Mouse (Mus musculus) G1E (cell line): ENCODE results near the gene Dbr1. TPM values are rescaled to one million over a fixed set of nuclear protein-coding genes. Genes with fewer than 3 reads are reported as not detected.

Experiments used
- ATAC-seq: 2 replicates; pipeline ENCODE4 v1.8.0; 2016; ENCODE audit warnings: mild to moderate bottlenecking; ENCODE audit not compliant: insufficient number of reproducible peaks, poor library complexity, low FRiP score, severe bottlenecking; ENCODE audit errors: extremely low read depth
- DNase-seq: peaks from one replicate; pipeline ENCODE4 v3.0.0; 2012; ENCODE audit warnings: low spot score
- H3K27me3 ChIP-seq: 2 replicates; pipeline ENCODE4 v1.6.1; 2012; ENCODE audit warnings: mild to moderate bottlenecking, low read length, inconsistent platforms; ENCODE audit not compliant: insufficient read depth
- H3K36me3 ChIP-seq: replicated peaks from 2 replicates; pipeline ENCODE3; 2012; ENCODE audit warnings: mild to moderate bottlenecking, inconsistent platforms
- H3K4me1 ChIP-seq: 2 replicates; pipeline ENCODE4 v1.6.1; 2012; ENCODE audit warnings: low read depth, low read length, inconsistent platforms, mixed read lengths; ENCODE audit not compliant: insufficient read depth
- H3K4me3 ChIP-seq: 2 replicates; pipeline ENCODE4 v1.5.1; 2012; ENCODE audit warnings: low read depth, mild to moderate bottlenecking, inconsistent platforms, low read length, moderate library complexity, mixed read lengths
- H3K9me3 ChIP-seq: replicated peaks from 2 replicates; pipeline ENCODE4 v1.6.1; 2012; ENCODE audit warnings: inconsistent platforms
- CTCF ChIP-seq: IDR thresholded peaks from 2 replicates; pipeline ENCODE4 v1.5.1; 2012; ENCODE audit warnings: low read depth, low read length, inconsistent platforms, mixed read lengths
- GATA1 ChIP-seq: IDR thresholded peaks from 2 replicates; pipeline ENCODE4 v1.6.1; 2012; ENCODE audit warnings: borderline replicate concordance, low read length, inconsistent platforms, mixed read lengths
- GATA2 ChIP-seq: IDR thresholded peaks from 2 replicates; pipeline ENCODE4 v1.6.1; 2012; ENCODE audit warnings: low read depth, low read length, inconsistent platforms, borderline replicate concordance
- POLR2AphosphoS5 ChIP-seq: IDR thresholded peaks from 2 replicates; pipeline ENCODE4 v1.6.1; 2012; ENCODE audit warnings: low read depth, low read length, inconsistent platforms; ENCODE audit not compliant: insufficient replicate concordance
- TAL1 ChIP-seq: conservative IDR thresholded peaks from 2 replicates; pipeline ENCODE4 v1.6.1; 2012; ENCODE audit warnings: low read depth, low read length, inconsistent platforms, mixed read lengths
- polyA plus RNA-seq: library from polyadenylated mRNA; stranded (reverse); fragments of >175 nt; gene quantifications from 2 replicates; pipeline ENCODE4 v1.2.3, GENCODE M21; 2012
- total RNA-seq, 2 experiments: library from RNA; stranded (forward) in 1 of 2; stranded (reverse) in 1 of 2; fragments of 200-1000 nt in 1 of 2; fragments of >200 nt in 1 of 2; fragmentation: Nextera tagmentation in 1 of 2; gene quantifications; 2 replicates each; pipeline ENCODE4 v1.2.3; 2014 to 2017

Gene Dbr1
- total and polyA plus RNA-seq, 3 experiments: 17.3 to 49.0 (median 46.2) TPM

- H3K27me3 ChIP-seq: no peaks in the 10 kb centered on the region
- H3K9me3 ChIP-seq: no peaks in the 10 kb centered on the region
- ATAC-seq (no peak), DNase-seq (no peak)
- H3K4me3 ChIP-seq: no peak overlapping the region
- no peak for TF ChIP-seq POLR2AphosphoS5
- TF ChIP-seq CTCF: no peak
- no peak for TF ChIP-seq TAL1
- H3K36me3 ChIP-seq: no peaks in the 10 kb centered on the region
- H3K4me1 ChIP-seq: no peaks in the 10 kb centered on the region
Observed at GRCm38 (mm10) chr9:99603566-99603965, 28.0 kb downstream of the Dbr1 start.

GRCm38 (mm10) chr9:99612202-99612601 is 36.6 kb downstream of the Dbr1 start, which contains the start of gene A4gnt:
A4gnt (plus strand) TSS chr9:99612502.
- H3K27me3 ChIP-seq: peaks cover 10% of the 10 kb centered on the region
- H3K4me1 ChIP-seq: no peaks in the 10 kb centered on the region
- no peaks in the 10 kb centered on the region for H3K36me3 ChIP-seq
- no peak for DNase-seq
- no peak for TF ChIP-seq POLR2AphosphoS5
- TF ChIP-seq GATA2: no peak
- TF ChIP-seq CTCF: no peak
- no peak for TF ChIP-seq TAL1
- TF ChIP-seq GATA1: no peak
- H3K9me3 ChIP-seq: no peaks in the 10 kb centered on the region
- ATAC-seq: no peak
- H3K4me3 ChIP-seq: no peak within 1 kb of the TSS

- no peaks in the 10 kb centered on the region for H3K9me3 ChIP-seq
- no peaks in the 10 kb centered on the region for H3K4me1 ChIP-seq
- TF ChIP-seq POLR2AphosphoS5 (no peak), TAL1 (no peak), GATA1 (no peak), GATA2 (no peak), CTCF (no peak)
- ATAC-seq: no peak
- DNase-seq: no peak
- H3K4me3 ChIP-seq: no peak overlapping the region
- H3K27me3 ChIP-seq: no peaks in the 10 kb centered on the region
- H3K36me3 ChIP-seq: no peaks in the 10 kb centered on the region
Observed at GRCm38 (mm10) chr9:99619688-99620087, 44.1 kb downstream of the Dbr1 start.

DNA sequence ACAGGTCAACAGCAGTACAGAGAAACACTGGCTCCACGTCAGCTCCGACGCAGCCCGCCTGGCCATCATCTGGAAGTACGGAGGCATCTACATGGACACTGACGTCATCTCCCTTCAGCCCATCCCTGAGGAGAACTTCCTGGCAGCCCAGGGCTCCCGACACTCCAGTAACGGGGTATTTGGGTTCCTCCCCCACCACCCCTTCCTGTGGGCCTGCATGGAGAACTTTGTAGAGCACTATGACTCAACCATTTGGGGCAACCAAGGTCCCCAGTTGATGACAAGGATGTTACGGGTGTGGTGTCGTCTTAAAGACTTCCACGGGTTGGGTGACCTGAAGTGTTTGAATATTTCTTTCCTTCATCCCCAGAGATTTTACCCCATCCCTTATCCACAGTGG is 44.6 kb downstream of the Dbr1 start:
- no peaks in the 10 kb centered on the region for H3K27me3 ChIP-seq
- H3K36me3 ChIP-seq: no peaks in the 10 kb centered on the region
- H3K9me3 ChIP-seq: no peaks in the 10 kb centered on the region
- H3K4me3 ChIP-seq: no peak overlapping the region
- DNase-seq: no peak
- ATAC-seq: no peak
- no peak for TF ChIP-seq GATA1
- TF ChIP-seq TAL1: no peak
- no peak for TF ChIP-seq CTCF
- no peak for TF ChIP-seq POLR2AphosphoS5
- no peak for TF ChIP-seq GATA2
- no peaks in the 10 kb centered on the region for H3K4me1 ChIP-seq

DNA sequence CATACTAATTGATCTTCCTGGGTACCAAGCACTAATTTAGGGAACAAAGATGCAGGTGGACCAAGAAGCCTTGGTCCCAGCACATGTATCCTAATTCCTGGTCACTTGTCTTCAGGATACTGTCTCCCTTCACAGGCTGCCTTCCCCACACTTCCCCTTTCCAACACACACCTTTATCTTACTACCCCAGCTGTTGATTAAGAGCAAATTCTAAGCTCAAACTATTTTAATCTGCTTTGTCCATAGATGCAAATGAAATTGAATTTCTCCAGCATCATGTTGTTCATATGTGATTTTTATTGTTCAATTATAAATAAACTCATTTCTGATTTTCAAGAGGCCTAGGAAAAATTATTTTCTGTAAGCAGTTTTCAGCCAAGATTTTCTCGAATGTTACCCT is 46.4 kb downstream of the Dbr1 start:
- H3K27me3 ChIP-seq: no peaks in the 10 kb centered on the region
- no peak; the same call in 1 of the 2 replicates for ATAC-seq
- no peak overlapping the region for H3K4me3 ChIP-seq
- no peak for DNase-seq
- TF ChIP-seq GATA1 (no peak), GATA2 (no peak), CTCF (no peak), POLR2AphosphoS5 (no peak), TAL1 (no peak)
- H3K36me3 ChIP-seq: no peaks in the 10 kb centered on the region
- H3K4me1 ChIP-seq: no peaks in the 10 kb centered on the region
- H3K9me3 ChIP-seq: no peaks in the 10 kb centered on the region

- TF ChIP-seq POLR2AphosphoS5: no peak
- no peak for TF ChIP-seq TAL1
- TF ChIP-seq CTCF: no peak
- no peak for TF ChIP-seq GATA2
- TF ChIP-seq GATA1: no peak
- ATAC-seq (no peak), DNase-seq (no peak)
- no peaks in the 10 kb centered on the region for H3K4me1 ChIP-seq
- H3K36me3 ChIP-seq: no peaks in the 10 kb centered on the region
- no peak overlapping the region for H3K4me3 ChIP-seq
- no peaks in the 10 kb centered on the region for H3K9me3 ChIP-seq
- no peaks in the 10 kb centered on the region for H3K27me3 ChIP-seq
Observed at GRCm38 (mm10) chr9:99622966-99623365, 47.4 kb downstream of the Dbr1 start.

- H3K4me3 ChIP-seq: no peak overlapping the region
- no peak for DNase-seq
Observed at GRCm38 (mm10) chr9:99624117-99624516, 48.5 kb downstream of the Dbr1 start.

More at GRCm38 (mm10) chr9:99624117-99624516, 48.5 kb downstream of the Dbr1 start:
- no peaks in the 10 kb centered on the region for H3K9me3 ChIP-seq
- TF ChIP-seq CTCF: no peak
- TF ChIP-seq POLR2AphosphoS5: no peak
- no peak for TF ChIP-seq TAL1
- TF ChIP-seq GATA1: no peak
- no peak for TF ChIP-seq GATA2
- no peak for ATAC-seq
- H3K27me3 ChIP-seq: no peaks in the 10 kb centered on the region
- no peaks in the 10 kb centered on the region for H3K36me3 ChIP-seq
- no peaks in the 10 kb centered on the region for H3K4me1 ChIP-seq
